In genomic region chr1:78197351-78198234, GRCm38 (mm10) we compare ENCODE assay signal across 12 mouse cellular contexts. TPM values are rescaled to one million over a fixed set of nuclear protein-coding genes. Genes with fewer than 3 reads are reported as not detected.
DNase-seq lines count a peak whose midpoint lies in the region; ATAC-seq lines count a peak whose summit lies in the region.
"Had no signal": no experiment of that assay in that cellular context is flagged by ENCODE, and none has a peak within 500 bp of the region (broad histone marks: within the 10 kb centered on the region; RNA-seq: fewer than 3 reads in every experiment).

No protein-coding gene starts in this region.

- peak overlapping the region; percentile 62 for H3K4me2 ChIP-seq in heart, embryonic 14.5 days (ENCODE audit: low read length)
- H3K4me2 ChIP-seq in hindbrain, embryonic 16.5 days (ENCODE audit: low read length): peak overlapping the region; percentile 51
- peak overlapping the region; percentile 55 for H3K4me2 ChIP-seq in midbrain, embryonic 16.5 days (ENCODE audit: low read length)

- 2% methylated on average over 21 of the region's 21 CpGs for WGBS in heart, embryonic 14.5 days
- 3% methylated on average over 21 of the region's 21 CpGs for WGBS in hindbrain, embryonic 16.5 days
- WGBS in midbrain, embryonic 16.5 days: 2% methylated on average over 21 of the region's 21 CpGs

- H3K9me3 ChIP-seq in heart, embryonic 14.5 days (ENCODE audit: control insufficient read depth, low read length): no peaks in the 10 kb centered on the region
- no peaks in the 10 kb centered on the region for H3K9me3 ChIP-seq in hindbrain, embryonic 16.5 days (ENCODE audit: control insufficient read depth, low read length)
- no peaks in the 10 kb centered on the region for H3K9me3 ChIP-seq in midbrain, embryonic 16.5 days (replicated peaks; ENCODE audit: control insufficient read depth, low read length, poor library complexity, severe bottlenecking)

- H3K9ac ChIP-seq in heart, embryonic 14.5 days (ENCODE audit: low read length): no peak overlapping the region
- no peak overlapping the region for H3K9ac ChIP-seq in hindbrain, embryonic 16.5 days (ENCODE audit: low read depth, low read length)
- H3K9ac ChIP-seq in midbrain, embryonic 16.5 days (ENCODE audit: low read depth, low read length): no peak overlapping the region; the same call in 1 of the 2 replicates

- no peaks in the 10 kb centered on the region for H3K36me3 ChIP-seq in heart, embryonic 14.5 days (ENCODE audit: control insufficient read depth, insufficient read depth, low read length)
- no peaks in the 10 kb centered on the region for H3K36me3 ChIP-seq in hindbrain, embryonic 16.5 days (ENCODE audit: control insufficient read depth, insufficient read depth, low read length)
- no peaks in the 10 kb centered on the region for H3K36me3 ChIP-seq in midbrain, embryonic 16.5 days (ENCODE audit: control insufficient read depth, insufficient read depth, low read length)

- peaks cover 97% of the 10 kb centered on the region for H3K27me3 ChIP-seq in heart, embryonic 14.5 days (ENCODE audit: control insufficient read depth, insufficient read depth, low read length)
- H3K27me3 ChIP-seq in hindbrain, embryonic 16.5 days (replicated peaks; ENCODE audit: control insufficient read depth, insufficient read depth, low read length): peaks cover 24% of the 10 kb centered on the region
- H3K27me3 ChIP-seq in midbrain, embryonic 16.5 days (ENCODE audit: control insufficient read depth, insufficient read depth, low read depth, low read length): peaks cover 35% of the 10 kb centered on the region

- H3K4me3 ChIP-seq in heart, embryonic 14.5 days (ENCODE audit: control insufficient read depth in 1 of 2, insufficient read depth in 1 of 2, low read depth in 1 of 2, low read length in 2 of 2): peak overlapping the region; percentile 16 to 36; a peak in 3 of 4 replicates
- peak overlapping the region; percentile 43 for H3K4me3 ChIP-seq in hindbrain, embryonic 16.5 days (ENCODE audit: low read length)
- peak overlapping the region; percentile 36 for H3K4me3 ChIP-seq in midbrain, embryonic 16.5 days (ENCODE audit: low read depth, low read length)

- no peak for ATAC-seq in heart, embryonic 14.5 days (ENCODE audit: insufficient number of reproducible peaks, insufficient read depth, low FRiP score, low read depth)
- peak; percentile 47; the same call in 1 of the 2 replicates for ATAC-seq in hindbrain, embryonic 16.5 days
- ATAC-seq in midbrain, embryonic 16.5 days: no peak

- H3K4me1 ChIP-seq in heart, embryonic 14.5 days (ENCODE audit: control insufficient read depth in 2 of 2, insufficient read depth in 2 of 2, low read length in 2 of 2): peaks cover 9 to 13% of the 10 kb centered on the region in 2 experiments; a peak in 3 of 4 replicates
- H3K4me1 ChIP-seq in hindbrain, embryonic 16.5 days (ENCODE audit: control insufficient read depth, insufficient read depth, low read depth, low read length): no peaks in the 10 kb centered on the region; the same call in 1 of the 2 replicates
- H3K4me1 ChIP-seq in midbrain, embryonic 16.5 days (ENCODE audit: control insufficient read depth, insufficient read depth, low read length): peaks cover 4% of the 10 kb centered on the region; the same call in 1 of the 2 replicates

- H3K27ac ChIP-seq in heart, embryonic 14.5 days (replicated peaks in 1 of 2; ENCODE audit: control insufficient read depth in 1 of 2, insufficient read depth in 1 of 2, low read depth in 2 of 2, low read length in 2 of 2): no peak overlapping the region
- H3K27ac ChIP-seq in hindbrain, embryonic 16.5 days (ENCODE audit: low read depth, low read length): peak overlapping the region; percentile 69; the same call in 1 of the 2 replicates
- H3K27ac ChIP-seq in midbrain, embryonic 16.5 days (ENCODE audit: low read length): peak overlapping the region; percentile 53

- no peak for DNase-seq in heart, adult 18-20 months
- peak; percentile 76 for DNase-seq in embryo, embryonic 10.5 days (ENCODE audit: low spot score)
- no peak for DNase-seq in left cerebral cortex, adult 11 months (ENCODE audit: low spot score)
- DNase-seq in adipocyte (ENCODE audit: low spot score): no peak
- DNase-seq in urinary bladder, postnatal 10 days (ENCODE audit: low spot score): no peak
- DNase-seq: cerebellum, adult 11 months; lung, postnatal 10 days had no signal

RNA-seq across cellular contexts. Expression of gene Pax3, which starts 0.7 kb away (rescaled TPM):
- 0.08 TPM in 2 replicates for polyA plus RNA-seq in heart, embryonic 14.5 days (2014; fragmentation: Nextera tagmentation; extraction: Ambion mirVana)
- total RNA-seq in heart, adult 18-20 months (2021): not detected
- 11.7 and 12.5 TPM in 2 replicates for polyA plus RNA-seq in hindbrain, embryonic 16.5 days (2015; fragmentation: Nextera tagmentation; extraction: Ambion mirVana)
- 7.2 and 8.4 TPM in 2 replicates for polyA plus RNA-seq in midbrain, embryonic 16.5 days (2015; fragmentation: Nextera tagmentation; extraction: Ambion mirVana)
- total RNA-seq: granulocyte monocyte progenitor cell, adult 5-6 weeks; MEL had no signal

Comparison
In these comparisons a context has a peak if more than half of its experiments do, and no peak if none do; other contexts are left out.
1. H3K27ac ChIP-seq: peak in hindbrain, embryonic 16.5 days (single experiment) and midbrain, embryonic 16.5 days (single experiment); none in heart, embryonic 14.5 days (0 of 2).
2. Peak in every context shown above with its lines, with median percentiles within 50 percentile points of each other: H3K4me2 ChIP-seq and H3K4me3 ChIP-seq.